Mouse (Mus musculus) embryonic stem cell, embryonic (primary cell): ENCODE measurements at regions not wholly inside any gene's neighbourhood (a gene's known extent, or its start where the extent isn't known, plus 50 kb on each side); places are given as distances from the start of the nearest gene placed in this dataset.

Experiments
- CTCF ChIA-PET, 4 experiments: fragments of 300-600 bp in 2 of 4; fragments of 350-600 bp in 2 of 4; sonication (Branson Sonifier 250); formaldehyde crosslinking; loops; one replicate each; lab custom pipeline; 2022; ENCODE audit warnings: inconsistent platforms in 2 of 4; lab: Charles Lee
- POLR2A ChIA-PET, 4 experiments: fragments of 300-600 bp in 2 of 4; fragments of 350-600 bp in 2 of 4; sonication (Branson Sonifier 250); formaldehyde crosslinking; loops; one replicate each; lab custom pipeline; 2022; ENCODE audit warnings: antibody characterized with exemption in 4 of 4, inconsistent platforms in 1 of 4; lab: Charles Lee

- CTCF ChIA-PET = no interaction called here
- POLR2A ChIA-PET = no interaction called here
These were observed 128.6 kb upstream of the A1bg start for GRCm38 (mm10) chr15:61051363-61051762.

GRCm38 (mm10) chr15:61009509-61009908, 86.7 kb upstream of the A1bg start:
- CTCF ChIA-PET = no interaction called here

GRCm38 (mm10) chr15:61007461-61008059, 84.7 kb upstream of the A1bg start:
- CTCF ChIA-PET = interaction anchor here in 1 of 4 experiments (0.5 to 0.6 kb wide), 2 partner anchors 267 to 1391 kb away, joined by 3 to 4 read pairs; no protein-coding TSS in a partner anchor
- POLR2A ChIA-PET = no interaction called here

More at GRCm38 (mm10) chr15:61009509-61009908, 86.7 kb upstream of the A1bg start:
- POLR2A ChIA-PET = no interaction called here

GRCm38 (mm10) chr15:61006608-61007007, 83.8 kb upstream of the A1bg start:
- POLR2A ChIA-PET = no interaction called here
- CTCF ChIA-PET = interaction anchor here in 1 of 4 experiments (0.6 kb wide), 1 partner anchor 178 kb away, joined by 3 read pairs; no protein-coding TSS in a partner anchor

- POLR2A ChIA-PET = no interaction called here
- CTCF ChIA-PET = no interaction called here
These were observed 71.3 kb upstream of the A1bg start for GRCm38 (mm10) chr15:60993971-60994690.

- CTCF ChIA-PET = no interaction called here
- POLR2A ChIA-PET = no interaction called here
These were observed 70.6 kb upstream of the A1bg start for GRCm38 (mm10) chr15:60993394-60993793.

GRCm38 (mm10) chr15:60982576-60982975, 59.8 kb upstream of the A1bg start:
- CTCF ChIA-PET = no interaction called here

More at GRCm38 (mm10) chr15:60982576-60982975, 59.8 kb upstream of the A1bg start:
- POLR2A ChIA-PET = no interaction called here
